Mouse (Mus musculus) limb, embryonic 10.5 days (tissue): ENCODE measurements at regions not wholly inside any gene's neighbourhood (a gene's known extent, or its start where the extent isn't known, plus 50 kb on each side); places are given as distances from the start of the nearest gene placed in this dataset.
"Not testable (repeated sequence)": the region's sequence is repeated elsewhere in the genome, so short reads cannot be mapped to it uniquely, and the experiment has no call there.

Experiments
- DNase-seq: peaks from one replicate; pipeline ENCODE4 v3.0.0-alpha.2; 2017; ENCODE audit warnings: low spot score
- H3K27ac ChIP-seq: fragments of 300-500 bp; sonication (generic); 2 replicates; pipeline ENCODE4 v1.5.1; 2016; ENCODE audit warnings: mild to moderate bottlenecking
- H3K27me3 ChIP-seq: fragments of 300-500 bp; sonication (generic); 2 replicates; pipeline ENCODE4 v1.6.1; 2016; ENCODE audit warnings: low read depth, mild to moderate bottlenecking; ENCODE audit not compliant: poor library complexity, severe bottlenecking
- H3K36me3 ChIP-seq: fragments of 300-500 bp; sonication (generic); 2 replicates; pipeline ENCODE4 v1.6.1; 2016; ENCODE audit warnings: mild to moderate bottlenecking, moderate library complexity
- H3K4me1 ChIP-seq: fragments of 300-500 bp; sonication (generic); 2 replicates; pipeline ENCODE4 v1.6.1; 2016
- H3K4me3 ChIP-seq: fragments of 300-500 bp; sonication (generic); 2 replicates; pipeline ENCODE4 v1.5.1; 2016; ENCODE audit warnings: mild to moderate bottlenecking, moderate library complexity
- H3K9me3 ChIP-seq: fragments of 300-500 bp; sonication (generic); replicated peaks from 2 replicates; pipeline ENCODE4 v1.6.1; 2016; ENCODE audit warnings: mild to moderate bottlenecking
- WGBS: fragments of 180-500 bp; shearing (Covaris S2); methylation state at CpG from one replicate; pipeline ENCODE4 v1.1.7; 2016; 5-methylcytosine and 5-hydroxymethylcytosine counted together

GRCm38 (mm10) chr8:26626186-26626585 lies 350.9 kb upstream of the Zfp703 start:
- Histone ChIP-seq H3K36me3 (no peaks in the 10 kb centered on the region), H3K27ac (no peak overlapping the region), H3K9me3 (no peaks in the 10 kb centered on the region), H3K27me3 (peaks cover 66% of the 10 kb centered on the region), H3K4me1 (peaks cover 40% of the 10 kb centered on the region), H3K4me3 (peak overlapping the region; percentile 40)
- peak; percentile 58 for DNase-seq
- WGBS: 24% methylated on average over 14 of the region's 14 CpGs

GRCm38 (mm10) chr8:26626651-26627077 lies 350.5 kb upstream of the Zfp703 start:
- Histone ChIP-seq H3K27me3 (peaks cover 68% of the 10 kb centered on the region), H3K4me3 (peak overlapping the region; percentile 40), H3K9me3 (no peaks in the 10 kb centered on the region), H3K4me1 (peaks cover 39% of the 10 kb centered on the region), H3K27ac (peak overlapping the region; percentile 61), H3K36me3 (no peaks in the 10 kb centered on the region)
- DNase-seq: peak; percentile 48
- 24% methylated on average over 17 of the region's 17 CpGs for WGBS

GRCm38 (mm10) chr8:26627191-26627891 lies 349.8 kb upstream of the Zfp703 start:
- WGBS: 33% methylated on average over 18 of the region's 18 CpGs
- H3K27me3 ChIP-seq: peaks cover 71% of the 10 kb centered on the region
- peak overlapping the region; percentile 61; the same call in 1 of the 2 replicates for H3K27ac ChIP-seq
- no peaks in the 10 kb centered on the region for H3K36me3 ChIP-seq
- no peaks in the 10 kb centered on the region for H3K9me3 ChIP-seq
- H3K4me1 ChIP-seq: peaks cover 33% of the 10 kb centered on the region
- DNase-seq: peak; percentile 67
- peak overlapping the region; percentile 40; the same call in 1 of the 2 replicates for H3K4me3 ChIP-seq

GRCm38 (mm10) chr8:26630544-26630943 lies 346.6 kb upstream of the Zfp703 start:
- no peak for DNase-seq
- Histone ChIP-seq H3K4me1 (peaks cover 31% of the 10 kb centered on the region), H3K4me3 (no peak overlapping the region), H3K36me3 (no peaks in the 10 kb centered on the region), H3K27me3 (peaks cover 62% of the 10 kb centered on the region), H3K27ac (no peak overlapping the region), H3K9me3 (no peaks in the 10 kb centered on the region)
- WGBS: 88% methylated on average over 2 of the region's 2 CpGs

GRCm38 (mm10) chr8:26635701-26636100 lies 341.4 kb upstream of the Zfp703 start:
- Histone ChIP-seq H3K27me3 (peaks cover 52% of the 10 kb centered on the region), H3K4me3 (no peak overlapping the region), H3K27ac (no peak overlapping the region), H3K4me1 (peaks cover 4% of the 10 kb centered on the region; the same call in 1 of the 2 replicates), H3K9me3 (no peaks in the 10 kb centered on the region), H3K36me3 (no peaks in the 10 kb centered on the region)
- no peak for DNase-seq
- WGBS: 82% methylated on average over 1 of the region's 1 CpGs

GRCm38 (mm10) chr8:26645375-26645774 lies 331.8 kb upstream of the Zfp703 start:
- 81% methylated on average over 7 of the region's 7 CpGs for WGBS
- not testable (repeated sequence) for H3K27ac ChIP-seq, H3K9me3 ChIP-seq

GRCm38 (mm10) chr8:26650287-26650686 lies 326.8 kb upstream of the Zfp703 start:
- no peak for DNase-seq
- H3K9me3 ChIP-seq: no peaks in the 10 kb centered on the region
- WGBS: 50% methylated on average over 1 of the region's 1 CpGs
- H3K36me3 ChIP-seq: no peaks in the 10 kb centered on the region
- peaks cover 71% of the 10 kb centered on the region for H3K27me3 ChIP-seq
- no peak overlapping the region for H3K4me3 ChIP-seq
- peaks cover 14% of the 10 kb centered on the region for H3K4me1 ChIP-seq
- no peak overlapping the region for H3K27ac ChIP-seq

More at GRCm38 (mm10) chr8:26645375-26645774, 331.8 kb upstream of the Zfp703 start:
- DNase-seq, H3K36me3 ChIP-seq, H3K4me1 ChIP-seq, H3K4me3 ChIP-seq: not testable (repeated sequence)
- H3K27me3 ChIP-seq: peaks cover 37% of the 10 kb centered on the region

GRCm38 (mm10) chr8:26655897-26656296 lies 321.2 kb upstream of the Zfp703 start:
- Histone ChIP-seq H3K4me3 (no peak overlapping the region), H3K4me1 (peaks cover 31% of the 10 kb centered on the region), H3K27ac (no peak overlapping the region), H3K36me3 (no peaks in the 10 kb centered on the region), H3K27me3 (peaks cover 79% of the 10 kb centered on the region), H3K9me3 (no peaks in the 10 kb centered on the region)
- WGBS: 5% methylated on average over 8 of the region's 8 CpGs
- peak; percentile 49 for DNase-seq

GRCm38 (mm10) chr8:26656310-26657075 lies 320.6 kb upstream of the Zfp703 start:
- DNase-seq: no peak
- no peaks in the 10 kb centered on the region for H3K36me3 ChIP-seq
- H3K27ac ChIP-seq: no peak overlapping the region
- WGBS: 45% methylated on average over 13 of the region's 13 CpGs
- H3K4me1 ChIP-seq: peaks cover 32% of the 10 kb centered on the region
- H3K9me3 ChIP-seq: no peaks in the 10 kb centered on the region
- no peak overlapping the region for H3K4me3 ChIP-seq
- peaks cover 85% of the 10 kb centered on the region for H3K27me3 ChIP-seq

GRCm38 (mm10) chr8:26659381-26659780 lies 317.7 kb upstream of the Zfp703 start:
- Histone ChIP-seq H3K27me3 (peaks cover 84% of the 10 kb centered on the region), H3K27ac (no peak overlapping the region), H3K4me3 (no peak overlapping the region), H3K36me3 (no peaks in the 10 kb centered on the region), H3K9me3 (no peaks in the 10 kb centered on the region), H3K4me1 (peaks cover 43% of the 10 kb centered on the region)
- DNase-seq: no peak
- WGBS: 43% methylated on average over 1 of the region's 1 CpGs

- Histone ChIP-seq H3K36me3 (no peaks in the 10 kb centered on the region), H3K27me3 (peaks cover 35% of the 10 kb centered on the region; the same call in 1 of the 2 replicates), H3K9me3 (no peaks in the 10 kb centered on the region), H3K4me3 (no peak overlapping the region), H3K4me1 (peaks cover 71% of the 10 kb centered on the region), H3K27ac (0 out of 2 replicates have a peak overlapping the region, but pooled peaks have one; percentile 27)
- WGBS: 71% methylated on average over 3 of the region's 3 CpGs
- no peak for DNase-seq
Observed at GRCm38 (mm10) chr8:26669541-26669940, 307.6 kb upstream of the Zfp703 start.

GRCm38 (mm10) chr8:26672486-26673395 lies 304.4 kb upstream of the Zfp703 start:
- no peak overlapping the region for H3K4me3 ChIP-seq
- 4% methylated on average over 9 of the region's 9 CpGs for WGBS
- H3K36me3 ChIP-seq: no peaks in the 10 kb centered on the region
- H3K4me1 ChIP-seq: peaks cover 73% of the 10 kb centered on the region
- peak overlapping the region; percentile 80 for H3K27ac ChIP-seq
- H3K27me3 ChIP-seq: peaks cover 36% of the 10 kb centered on the region
- H3K9me3 ChIP-seq: no peaks in the 10 kb centered on the region
- peak; percentile 87 for DNase-seq
